Mouse (Mus musculus) liver, postnatal 0 days (tissue): ENCODE results near the gene Oxnad1. TPM values are rescaled to one million over a fixed set of nuclear protein-coding genes. Genes with fewer than 3 reads are reported as not detected.
A peak's percentile ranks its signal among the peaks of the same experiment; 100 is the strongest.
"Not testable (repeated sequence)": the region's sequence is repeated elsewhere in the genome, so short reads cannot be mapped to it uniquely, and the experiment has no call there.

ENCODE experiments used
- ATAC-seq: fragments of 200-750 bp; cut with Nextera tagmentation; 2 replicates; pipeline ENCODE4 v1.8.0; 2017; ENCODE audit warnings: mild to moderate bottlenecking, moderate library complexity
- DNase-seq: peaks from one replicate; pipeline ENCODE4 v3.0.0-alpha.2; 2016
- H3K27ac ChIP-seq: fragments of 300-500 bp; sonication (generic); 2 replicates; pipeline ENCODE4 v1.5.1; 2014; ENCODE audit warnings: antibody characterized with exemption, moderate library complexity, mild to moderate bottlenecking, low read depth
- H3K27me3 ChIP-seq: fragments of 300-500 bp; sonication (generic); 2 replicates; pipeline ENCODE4 v1.6.1; 2014; ENCODE audit warnings: low read length, control low read depth, mixed read lengths; ENCODE audit not compliant: insufficient read depth
- H3K36me3 ChIP-seq: fragments of 300-500 bp; sonication (generic); replicated peaks from 2 replicates; pipeline ENCODE4 v1.6.1; 2014; ENCODE audit warnings: mild to moderate bottlenecking, control low read depth, low read length, moderate library complexity, mixed read lengths; ENCODE audit not compliant: insufficient read depth
- H3K4me1 ChIP-seq: fragments of 300-500 bp; sonication (generic); 2 replicates; pipeline ENCODE4 v1.6.1; 2014; ENCODE audit warnings: antibody characterized with exemption, mild to moderate bottlenecking, control low read depth; ENCODE audit not compliant: insufficient read depth
- H3K4me2 ChIP-seq: fragments of 300-500 bp; sonication (generic); 2 replicates; pipeline ENCODE4 v1.6.1; 2014; ENCODE audit warnings: low read depth, mild to moderate bottlenecking, low read length, moderate library complexity, mixed read lengths
- H3K4me3 ChIP-seq: fragments of 300-500 bp; sonication (generic); 2 replicates; pipeline ENCODE4 v1.5.1; 2014; ENCODE audit warnings: low read depth, low read length
- H3K9ac ChIP-seq: fragments of 300-500 bp; sonication (generic); replicated peaks from 2 replicates; pipeline ENCODE4 v1.6.1; 2014; ENCODE audit warnings: mild to moderate bottlenecking, moderate library complexity
- H3K9me3 ChIP-seq: fragments of 300-500 bp; sonication (generic); 2 replicates; pipeline ENCODE4 v1.6.1; 2016; ENCODE audit warnings: mild to moderate bottlenecking, control low read depth, low read length, mixed read lengths
- CTCF ChIP-seq: sonication (generic); IDR thresholded peaks from 2 replicates; pipeline ENCODE4 v1.5.1; 2016; ENCODE audit warnings: antibody characterized with exemption, low read depth
- EP300 ChIP-seq: IDR thresholded peaks from 2 replicates; pipeline ENCODE4 v1.6.1; 2016; ENCODE audit warnings: antibody characterized with exemption, low read depth, mild to moderate bottlenecking
- WGBS: fragments of 180-500 bp; shearing (Covaris S2); extraction: QIAGEN DNeasy Blood & Tissue Kit; methylation state at CpG from one replicate; pipeline ENCODE4 v1.1.7; 2014; ENCODE audit not compliant: insufficient replicate concordance; 5-methylcytosine and 5-hydroxymethylcytosine counted together
- polyA plus RNA-seq: library from polyadenylated mRNA; unstranded; fragments of >200 nt; fragmentation: Nextera tagmentation; extraction: Ambion mirVana; gene quantifications from 2 replicates; pipeline ENCODE4 v1.2.1, GENCODE M21; 2015

Gene Oxnad1
- polyA plus RNA-seq, 1 experiment from 2014 or later = 13.5 TPM

DNA sequence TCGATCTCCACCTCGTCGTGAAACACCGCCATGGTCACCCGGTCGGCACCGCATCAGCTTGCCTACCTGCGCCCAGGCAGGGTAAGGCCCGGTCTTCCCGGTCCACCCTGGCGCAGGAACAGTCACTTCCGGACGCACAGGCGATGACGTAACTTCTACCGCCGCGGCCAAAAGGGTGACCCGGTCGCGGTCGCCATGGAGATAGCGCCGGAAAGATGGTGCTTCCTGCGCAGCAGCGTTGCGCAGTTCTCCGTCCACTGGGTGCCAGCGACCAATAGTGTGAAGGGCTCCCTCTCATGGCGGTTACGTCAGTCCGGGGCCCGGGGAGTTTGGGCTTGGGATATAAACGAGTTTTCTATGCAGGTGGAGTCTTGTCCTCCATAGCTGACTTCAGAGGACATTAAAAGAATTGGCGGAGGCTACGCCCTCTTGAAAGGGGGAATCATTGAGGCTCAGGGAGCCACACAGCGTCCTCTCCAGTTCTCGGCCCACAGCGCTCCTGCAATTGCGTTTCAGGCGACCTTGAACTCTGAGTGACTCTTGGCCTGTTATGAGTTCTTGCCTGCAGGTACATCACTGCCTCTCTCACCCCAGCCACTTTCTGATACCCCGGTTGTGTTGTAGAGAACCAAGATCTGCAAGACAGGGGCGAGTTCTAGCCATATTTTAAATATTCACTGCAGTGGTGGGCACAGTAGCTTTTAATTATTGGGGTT is 470 bp downstream of the Oxnad1 start, which contains the start of gene Dph3:
TSS of gene Dph3 (minus strand) at position 244 of the 716 bp plus-strand sequence.
- H3K4me1 ChIP-seq = peaks cover 17% of the 10 kb centered on the region
- under 1% methylated on average over 43 of the region's 43 CpGs for whole genome bisulfite sequencing
- peak within 1 kb of the TSS; percentile 72 for H3K9ac ChIP-seq
- no peaks in the 10 kb centered on the region for H3K27me3 ChIP-seq
- ATAC-seq = peak; percentile 97
- peak; percentile 99 for DNase-seq
- no peaks in the 10 kb centered on the region for H3K9me3 ChIP-seq
- peak within 1 kb of the TSS; percentile 79 for H3K4me2 ChIP-seq
- H3K27ac ChIP-seq = peak within 1 kb of the TSS; percentile 93
- TF ChIP-seq CTCF = peak; percentile 73
- no peak; the same call in 1 of the 2 replicates for TF ChIP-seq EP300
- H3K4me3 ChIP-seq = peak within 1 kb of the TSS; percentile 67
- peaks cover 16% of the 10 kb centered on the region for H3K36me3 ChIP-seq

DNA sequence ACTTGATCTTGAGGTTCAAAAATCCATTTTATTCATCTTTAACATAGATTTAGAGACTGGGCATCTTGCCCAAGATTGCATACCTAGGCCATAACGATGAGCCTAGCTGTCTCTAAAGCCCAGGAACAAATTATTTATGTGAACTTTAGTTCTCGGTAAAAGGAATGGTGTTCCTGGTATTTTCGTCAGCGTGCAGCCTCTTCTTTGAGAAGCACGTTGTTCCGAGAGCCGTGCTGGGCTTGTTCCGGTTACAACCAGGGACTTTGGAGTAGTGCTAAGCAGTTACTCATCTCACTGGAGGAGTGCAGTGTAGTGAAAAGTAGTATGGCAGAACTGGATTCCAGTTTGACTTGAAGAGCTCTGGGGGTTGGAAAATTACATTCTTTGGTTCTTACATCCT is 1.1 kb downstream of the Oxnad1 start:
- Histone ChIP-seq H3K4me3 (peak overlapping the region; percentile 67), H3K36me3 (peaks cover 16% of the 10 kb centered on the region), H3K9me3 (no peaks in the 10 kb centered on the region), H3K4me1 (peaks cover 17% of the 10 kb centered on the region), H3K27me3 (no peaks in the 10 kb centered on the region), H3K4me2 (peak overlapping the region; percentile 79), H3K27ac (peak overlapping the region; percentile 93), H3K9ac (peak overlapping the region; percentile 72)
- no peak for DNase-seq
- ATAC-seq = no peak
- TF ChIP-seq CTCF (no peak), EP300 (no peak; the same call in 1 of the 2 replicates)
- 8% methylated on average over 8 of the region's 8 CpGs for WGBS

DNA sequence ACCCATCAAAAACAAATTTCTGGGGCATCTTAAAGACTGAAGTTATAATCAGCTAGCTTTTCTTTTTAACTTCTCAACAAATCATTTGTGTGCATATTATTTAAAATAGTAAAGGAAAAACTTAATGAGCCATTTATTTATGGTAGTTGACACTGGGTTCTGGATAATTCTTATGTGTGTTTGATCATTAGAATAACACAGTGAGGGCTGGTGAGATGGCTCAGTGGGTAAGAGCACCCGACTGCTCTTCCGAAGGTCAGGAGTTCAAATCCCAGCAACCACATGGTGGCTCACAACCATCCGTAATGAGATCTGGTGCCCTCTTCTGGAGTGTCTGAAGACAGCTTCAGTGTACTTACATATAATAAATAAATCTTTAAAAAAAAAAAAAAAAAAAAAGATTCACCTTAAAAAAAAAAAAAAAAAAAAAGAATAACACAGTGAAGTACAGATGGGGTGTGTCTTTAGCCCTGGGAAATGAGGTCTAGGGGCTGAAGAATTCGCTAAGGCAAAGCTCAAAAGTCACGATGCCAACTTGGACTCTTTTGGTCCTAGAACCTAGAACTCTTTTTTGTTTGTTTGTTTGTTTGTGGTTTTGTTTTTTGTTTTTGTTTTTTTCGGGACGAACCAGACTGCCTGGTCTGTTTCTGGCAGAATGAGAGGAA is 2.5 kb downstream of the Oxnad1 start:
- DNase-seq, H3K9ac ChIP-seq, ATAC-seq, H3K9me3 ChIP-seq, H3K27me3 ChIP-seq, H3K4me3 ChIP-seq, H3K36me3 ChIP-seq: not testable (repeated sequence)
- Histone ChIP-seq H3K27ac (0 out of 2 replicates have a peak overlapping the region, but pooled peaks have one; percentile 93), H3K4me2 (peak overlapping the region; percentile 79; the same call in 1 of the 2 replicates), H3K4me1 (peaks cover 21% of the 10 kb centered on the region)
- 81% methylated on average over 7 of the region's 7 CpGs for WGBS

- Histone ChIP-seq H3K9me3 (no peaks in the 10 kb centered on the region), H3K9ac (no peak overlapping the region), H3K4me3 (no peak overlapping the region), H3K4me1 (peaks cover 20% of the 10 kb centered on the region), H3K27ac (no peak overlapping the region), H3K4me2 (no peak overlapping the region), H3K36me3 (peaks cover 12% of the 10 kb centered on the region), H3K27me3 (no peaks in the 10 kb centered on the region)
- DNase-seq = no peak
- ATAC-seq = no peak
- no peak for TF ChIP-seq EP300
- no peak for TF ChIP-seq CTCF
- 73% methylated on average over 4 of the region's 4 CpGs for WGBS
Measured at GRCm38 (mm10) chr14:32091124-32091523, 6.0 kb downstream of the Oxnad1 start.

GRCm38 (mm10) chr14:32091704-32092103 is 6.5 kb downstream of the Oxnad1 start:
- Histone ChIP-seq H3K27me3 (no peaks in the 10 kb centered on the region), H3K27ac (no peak overlapping the region), H3K9me3 (no peaks in the 10 kb centered on the region), H3K4me1 (peaks cover 20% of the 10 kb centered on the region), H3K4me2 (no peak overlapping the region), H3K4me3 (no peak overlapping the region), H3K36me3 (peaks cover 15% of the 10 kb centered on the region), H3K9ac (no peak overlapping the region)
- DNase-seq (no peak), ATAC-seq (no peak)
- WGBS = 86% methylated on average over 4 of the region's 4 CpGs
- TF ChIP-seq CTCF (no peak), EP300 (no peak)

DNA sequence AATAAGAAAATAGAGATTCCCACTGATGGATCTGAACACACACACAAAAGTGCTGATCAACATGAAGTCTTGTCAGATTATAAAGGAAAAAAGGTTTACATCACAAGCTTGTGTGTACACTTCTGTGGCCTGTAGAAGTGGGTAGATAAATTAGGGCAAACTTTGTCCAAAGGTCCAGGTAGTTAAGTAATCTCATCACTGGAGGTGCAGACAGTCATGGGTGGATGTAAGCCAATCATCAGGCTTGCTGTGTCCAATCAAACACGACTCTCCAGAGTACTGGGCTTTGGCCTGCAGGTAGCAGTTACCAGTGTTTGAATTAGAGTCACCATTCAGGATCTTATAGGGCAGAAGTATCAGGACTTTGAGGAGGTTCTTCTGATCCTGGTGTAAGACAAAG is 7.8 kb downstream of the Oxnad1 start:
- H3K9me3 ChIP-seq = no peaks in the 10 kb centered on the region
- no peak overlapping the region for H3K9ac ChIP-seq
- no peaks in the 10 kb centered on the region for H3K27me3 ChIP-seq
- H3K36me3 ChIP-seq = peaks cover 24% of the 10 kb centered on the region
- peak; percentile 93 for ATAC-seq
- H3K4me2 ChIP-seq = no peak overlapping the region
- H3K4me1 ChIP-seq = peaks cover 13% of the 10 kb centered on the region
- H3K27ac ChIP-seq = peak overlapping the region; percentile 81
- H3K4me3 ChIP-seq = no peak overlapping the region
- TF ChIP-seq CTCF (no peak), EP300 (peak; percentile 54; the same call in 1 of the 2 replicates)
- DNase-seq = no peak
- 36% methylated on average over 1 of the region's 1 CpGs for WGBS
